Mouse (Mus musculus): ENCODE data around the gene Rassf4. TPM values are rescaled to one million over a fixed set of nuclear protein-coding genes. Genes with fewer than 3 reads are reported as not detected.

Gene Rassf4
- total RNA-seq, 2 experiments from 2014 or later, result 6.9 to 28.1 TPM

DNA sequence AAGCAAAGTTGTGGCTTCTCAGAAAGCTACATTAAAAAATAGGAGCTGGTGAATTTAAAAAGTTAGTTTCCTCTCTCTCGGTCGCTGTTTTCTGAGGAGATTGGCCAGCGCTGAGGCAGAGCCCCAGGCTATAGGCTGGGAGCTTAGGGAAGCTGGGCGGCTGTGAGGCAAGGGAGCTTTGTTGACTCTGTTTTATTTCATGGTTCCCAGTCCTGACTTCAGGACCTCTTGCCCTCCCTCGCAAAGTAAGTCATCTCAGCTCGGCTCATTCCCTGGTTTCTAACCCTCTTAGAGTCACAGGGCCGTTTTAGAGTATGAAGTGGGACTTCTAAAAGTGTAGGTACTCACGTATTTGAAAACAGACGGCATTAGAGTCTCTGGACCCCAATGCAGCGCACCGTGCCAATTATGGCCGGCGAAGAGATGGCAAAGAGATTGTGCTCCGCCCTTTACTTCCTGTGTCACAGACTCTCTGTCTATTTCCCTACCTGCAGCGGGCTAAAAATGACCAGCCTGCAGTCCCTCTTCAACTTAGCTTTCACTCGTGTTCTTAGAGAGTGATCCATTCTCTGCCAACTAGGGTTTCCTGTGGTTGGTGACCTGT, 633 bp upstream of the Rassf4 start:
- no peak for ATAC-seq (replicated peaks; ENCODE audit: low FRiP score, poor library complexity, severe bottlenecking)

- no peak for ATAC-seq (replicated peaks; ENCODE audit: low FRiP score, poor library complexity, severe bottlenecking)
Measured at GRCm38 (mm10) chr6:116672349-116672748, 1.4 kb downstream of the Rassf4 start.

- no peak for ATAC-seq (replicated peaks; ENCODE audit: low FRiP score, poor library complexity, severe bottlenecking)
Measured at GRCm38 (mm10) chr6:116671768-116672167, 2.0 kb downstream of the Rassf4 start.

DNA sequence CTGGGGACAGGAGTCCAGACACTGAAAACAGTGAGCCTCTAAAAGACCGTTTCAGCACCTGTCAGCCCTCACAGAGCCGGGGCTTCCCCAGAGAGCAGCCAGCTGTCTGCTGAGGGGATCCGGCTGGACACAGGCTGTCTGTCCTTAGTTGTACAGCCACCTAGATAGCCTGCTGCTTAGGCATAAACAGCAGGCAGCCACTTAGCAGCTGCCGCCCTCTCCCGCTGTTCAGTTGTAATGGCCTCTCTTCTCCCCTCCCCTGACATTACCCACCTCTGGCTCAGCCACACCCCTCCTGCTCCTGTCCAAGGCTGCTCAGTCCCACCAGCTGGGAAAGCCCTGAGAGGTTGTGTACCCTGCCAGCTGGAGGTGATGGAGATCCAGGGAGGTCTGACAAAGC, 2.7 kb downstream of the Rassf4 start:
- ATAC-seq (replicated peaks; ENCODE audit: low FRiP score, poor library complexity, severe bottlenecking), result no peak

DNA sequence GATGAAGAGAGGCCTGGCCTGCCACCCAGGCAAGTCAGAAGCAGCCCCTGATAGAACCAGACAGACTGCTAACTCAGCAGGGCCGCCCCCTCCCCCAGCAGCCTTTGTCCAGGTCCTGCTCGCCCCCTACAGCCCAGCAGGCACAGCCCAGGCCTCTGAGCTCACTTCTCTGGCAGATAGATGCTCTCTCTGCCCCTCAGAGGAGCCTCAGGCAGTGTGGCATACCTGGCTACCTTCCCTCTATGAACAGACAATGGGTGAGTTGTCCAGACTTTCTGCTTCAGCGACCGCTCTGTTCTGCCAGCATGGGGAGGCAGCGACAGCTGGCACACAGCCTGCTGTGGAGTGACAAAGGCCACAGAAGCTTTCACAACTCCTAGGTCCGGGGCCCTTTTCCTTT, 3.6 kb downstream of the Rassf4 start:
- ATAC-seq (replicated peaks; ENCODE audit: low FRiP score, poor library complexity, severe bottlenecking), result no peak

DNA sequence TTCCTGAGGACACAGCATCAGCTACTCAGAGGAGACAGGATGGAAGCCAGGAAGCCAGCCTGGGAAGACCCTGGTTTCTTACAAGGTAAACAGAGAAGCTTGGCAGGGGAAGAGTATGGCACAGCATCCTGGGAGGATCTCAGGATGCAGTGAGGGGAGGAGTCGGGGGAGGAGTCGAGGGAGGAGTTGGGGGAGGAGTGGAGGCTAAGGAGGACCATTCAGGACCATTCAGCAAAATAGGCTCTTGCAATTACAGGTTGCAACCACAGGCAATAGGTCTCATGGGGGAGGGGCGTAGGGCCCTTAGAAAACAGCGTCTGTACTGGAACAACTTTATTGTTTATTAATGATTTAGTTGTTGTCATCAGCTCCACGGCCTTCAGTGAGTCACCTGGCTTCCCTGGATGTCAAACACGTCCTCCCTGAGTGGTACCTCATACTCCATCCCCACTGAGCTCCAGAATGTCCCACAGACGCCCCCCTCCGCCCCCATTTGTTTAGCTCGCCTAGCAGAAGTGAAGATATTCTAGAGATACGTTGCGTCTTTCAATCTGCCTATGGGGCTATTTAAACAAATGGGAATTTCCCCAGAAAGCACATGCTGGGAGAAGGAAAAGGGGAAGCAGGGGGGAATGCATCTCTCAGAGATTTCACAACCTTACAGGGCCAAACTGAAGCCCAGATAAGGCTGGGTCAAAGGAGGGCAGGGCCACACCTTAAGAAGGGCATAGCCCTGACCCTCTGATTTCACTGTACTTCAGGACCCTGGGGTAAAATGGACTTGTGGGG, 4.9 kb downstream of the Rassf4 start:
- no peak for ATAC-seq (replicated peaks; ENCODE audit: low FRiP score, poor library complexity, severe bottlenecking)

- ATAC-seq (replicated peaks; ENCODE audit: low FRiP score, poor library complexity, severe bottlenecking), result no peak
Measured at GRCm38 (mm10) chr6:116667382-116667781, 6.4 kb downstream of the Rassf4 start.

DNA sequence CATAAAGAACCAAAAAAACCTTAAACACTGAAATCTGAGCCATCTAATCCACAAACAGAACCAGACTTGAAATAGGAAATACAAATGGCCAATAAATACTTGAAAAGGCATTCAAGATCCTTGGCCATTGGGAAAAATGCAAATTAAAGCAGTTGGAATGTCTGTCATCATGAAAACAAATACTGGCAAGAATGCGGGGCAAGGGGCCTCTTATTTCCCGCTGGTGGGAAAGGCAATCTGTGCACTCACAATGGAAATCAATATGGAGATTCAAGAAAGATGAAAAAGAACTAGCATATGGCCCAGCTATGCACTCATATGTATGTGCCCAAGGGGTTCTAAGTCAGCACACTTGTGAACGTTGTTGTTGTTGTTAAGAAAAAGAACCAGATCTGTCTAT, 6.9 kb downstream of the Rassf4 start:
- ATAC-seq (replicated peaks; ENCODE audit: low FRiP score, poor library complexity, severe bottlenecking), result no peak

DNA sequence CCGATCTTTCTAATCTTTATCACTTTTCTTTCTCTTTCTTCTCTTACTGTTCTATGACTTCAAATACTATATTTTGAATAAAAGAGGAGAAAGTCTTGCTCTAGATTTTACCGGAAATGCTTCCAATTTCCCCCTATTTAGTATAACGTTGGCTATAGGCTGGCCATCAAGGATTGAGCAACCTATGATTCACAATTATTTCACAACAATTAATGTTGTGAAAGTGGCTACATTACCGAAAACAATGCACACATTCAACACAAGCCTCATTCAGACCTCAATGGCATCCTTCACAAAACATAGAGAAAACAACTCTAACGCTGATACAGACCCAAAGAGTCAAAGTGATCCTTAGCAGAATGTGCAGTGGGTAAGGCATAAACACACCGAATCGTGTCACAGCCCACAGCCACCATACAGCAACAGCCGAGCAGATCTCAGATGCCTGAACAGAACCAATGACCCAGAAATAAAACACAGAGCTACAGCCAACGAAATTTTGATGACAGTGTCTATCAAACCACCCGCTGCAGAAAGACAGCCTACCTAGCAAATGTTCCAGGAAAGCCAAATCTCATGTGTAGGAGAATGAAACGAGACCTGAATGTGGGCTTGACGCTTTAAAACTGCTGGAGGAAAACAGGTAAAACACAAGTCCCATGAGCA, 7.5 kb downstream of the Rassf4 start:
- no peak for ATAC-seq (replicated peaks; ENCODE audit: low FRiP score, poor library complexity, severe bottlenecking)

DNA sequence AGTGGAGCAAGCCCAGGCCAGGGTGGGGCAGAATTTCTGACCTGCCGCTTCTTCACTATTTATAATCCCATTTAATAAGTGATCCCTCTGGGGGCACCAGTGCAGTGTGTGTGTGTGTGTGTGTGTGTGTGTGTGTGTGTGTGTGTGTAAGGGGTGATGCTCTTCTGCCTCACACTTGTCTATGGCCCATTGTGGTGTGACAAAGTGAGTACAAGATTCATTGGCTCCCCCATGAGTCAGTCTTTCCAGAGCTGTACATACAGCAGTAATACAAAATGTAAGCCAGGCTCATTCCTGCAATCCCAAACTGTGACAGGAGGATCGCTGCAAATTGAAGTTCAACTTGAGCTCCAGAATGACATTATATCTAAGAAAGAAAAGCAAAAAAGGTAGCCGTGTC, 8.9 kb downstream of the Rassf4 start:
- ATAC-seq (replicated peaks; ENCODE audit: low FRiP score, poor library complexity, severe bottlenecking), result no peak

GRCm38 (mm10) chr6:116664031-116664430, 9.7 kb downstream of the Rassf4 start:
- no peak for ATAC-seq (replicated peaks; ENCODE audit: low FRiP score, poor library complexity, severe bottlenecking)

DNA sequence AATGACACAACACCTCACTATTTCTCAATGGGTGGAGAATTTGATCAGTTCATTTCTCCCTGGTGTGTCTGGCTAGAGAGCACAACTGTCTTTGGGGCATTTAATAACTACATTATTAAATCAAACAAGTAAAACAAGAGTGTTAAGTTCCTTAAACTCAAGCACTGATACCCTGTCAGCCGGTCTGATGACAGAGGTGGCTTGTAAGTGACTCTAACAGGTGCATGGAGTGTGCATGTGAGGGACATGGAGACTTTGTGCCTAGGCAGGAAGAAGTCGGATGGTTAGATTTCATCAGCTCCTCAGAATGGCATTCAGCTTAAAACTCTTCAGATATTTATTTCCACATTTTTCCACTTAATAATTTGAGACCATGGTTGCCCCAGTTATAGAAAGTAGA, 10.4 kb downstream of the Rassf4 start:
- no peak for ATAC-seq (replicated peaks; ENCODE audit: low FRiP score, poor library complexity, severe bottlenecking)

DNA sequence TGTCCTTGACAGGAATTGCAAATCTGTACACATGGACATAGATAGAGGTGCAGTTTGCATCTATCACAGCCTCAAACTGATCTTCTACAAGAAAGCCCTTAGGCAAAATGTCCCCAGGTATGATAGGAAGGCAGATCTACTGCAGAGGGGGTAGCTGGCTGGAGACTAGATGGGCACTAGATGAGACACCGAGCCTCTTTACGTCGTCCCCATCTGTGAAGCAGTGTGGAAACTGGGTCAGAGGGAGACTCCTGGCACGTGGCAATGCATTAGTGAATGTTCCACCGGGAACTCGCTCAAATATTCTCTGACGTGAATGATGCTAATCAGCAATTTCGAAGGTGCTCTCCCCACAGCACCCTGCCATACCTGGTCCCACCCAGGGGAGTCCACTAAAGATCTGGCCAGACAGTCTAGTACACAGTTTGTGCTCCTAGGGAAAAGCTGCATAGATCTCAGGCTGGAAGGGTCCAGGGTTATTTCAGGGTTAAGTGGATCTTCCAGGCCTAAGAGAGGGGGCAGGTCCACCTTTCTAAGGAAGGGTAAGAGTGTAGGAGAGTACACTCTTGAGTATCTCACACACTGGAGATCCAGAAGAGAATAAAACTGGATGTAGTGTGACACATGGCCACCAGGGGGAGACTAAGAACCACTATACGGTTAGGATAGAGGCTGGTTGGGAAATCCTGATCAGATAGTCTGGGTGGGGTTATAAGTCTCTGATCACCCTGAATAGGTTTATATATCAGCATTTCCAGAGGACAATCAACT, 19.9 kb downstream of the Rassf4 start:
- ATAC-seq (replicated peaks; ENCODE audit: low FRiP score, poor library complexity, severe bottlenecking), result no peak

DNA sequence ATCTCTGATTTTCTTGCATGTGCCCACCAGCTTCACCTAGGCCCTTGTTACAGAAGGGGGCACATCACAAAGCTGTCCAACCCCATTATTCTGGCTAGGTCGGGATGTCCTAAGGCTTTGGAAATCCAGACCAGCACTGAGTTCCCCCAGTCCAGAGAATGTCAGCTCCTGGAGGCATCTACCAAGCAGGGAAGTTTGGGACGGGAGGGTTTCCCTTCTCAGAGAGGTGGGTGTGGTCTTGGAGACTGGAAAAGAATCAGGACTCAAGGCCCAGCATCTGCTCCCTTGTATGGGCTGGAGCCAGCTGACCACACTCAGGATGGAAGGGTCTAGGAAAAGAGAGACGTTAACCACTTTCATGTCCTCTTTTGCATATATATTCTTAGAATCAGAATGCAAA, 20.6 kb downstream of the Rassf4 start:
- ATAC-seq (replicated peaks; ENCODE audit: low FRiP score, poor library complexity, severe bottlenecking), result no peak

DNA sequence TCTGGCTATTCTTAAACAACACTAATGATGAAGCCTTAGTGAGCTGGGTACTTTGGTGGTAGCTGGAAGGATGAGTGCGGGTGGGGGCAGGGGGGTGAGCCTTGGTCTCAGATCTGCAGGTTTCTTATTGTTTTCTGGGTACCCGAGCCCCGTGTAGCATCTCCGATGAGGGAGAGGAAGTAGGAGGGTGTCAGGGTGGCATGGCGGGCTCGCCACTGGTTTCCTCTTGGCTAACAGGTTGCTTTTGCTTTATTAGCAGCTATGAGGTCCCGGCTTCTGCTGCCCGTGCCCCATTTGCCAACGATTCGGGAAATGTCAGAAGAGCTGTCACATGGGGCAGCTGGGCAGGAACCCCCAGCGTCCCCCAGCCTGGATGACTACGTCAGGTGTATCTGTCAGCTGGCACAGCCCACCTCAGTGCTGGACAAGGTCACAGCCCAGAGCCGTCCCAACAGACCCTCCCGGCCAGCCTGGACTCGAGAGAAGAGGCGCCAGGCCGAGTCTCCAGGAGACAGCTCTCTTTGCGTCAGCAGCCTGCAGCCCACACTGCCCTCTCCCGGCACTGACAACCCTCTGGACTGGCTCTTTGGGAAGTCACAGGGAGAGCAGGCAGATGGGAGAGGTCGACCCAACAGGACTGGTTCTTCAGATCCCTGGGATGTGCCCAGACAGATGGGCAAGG, 22.2 kb downstream of the Rassf4 start:
- no peak for ATAC-seq (replicated peaks; ENCODE audit: low FRiP score, poor library complexity, severe bottlenecking)

DNA sequence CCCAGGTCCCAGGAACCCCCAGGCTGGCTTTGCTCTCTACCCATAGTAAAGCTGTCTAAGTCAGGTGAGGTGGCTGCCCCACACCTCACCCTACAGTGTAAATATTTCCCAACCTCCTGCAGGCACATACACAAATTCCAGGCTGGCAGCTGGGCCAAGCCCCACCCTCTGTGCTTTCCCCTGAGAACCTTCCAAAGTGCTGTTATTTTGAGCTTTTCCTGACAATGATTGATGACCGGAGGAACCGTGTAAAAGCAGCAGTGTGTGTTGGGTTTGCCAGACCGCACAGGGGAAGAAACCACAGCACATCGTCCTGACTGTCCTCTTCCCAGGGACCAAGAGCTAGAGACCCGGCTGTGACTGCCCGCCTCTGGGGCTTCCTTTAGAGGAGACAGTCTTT, 23.3 kb downstream of the Rassf4 start, which contains the start of gene Depp1:
TSS of gene Depp1 (plus strand) at position 204 of the 400 bp plus-strand sequence.
- ATAC-seq (replicated peaks; ENCODE audit: low FRiP score, poor library complexity, severe bottlenecking), result no peak

GRCm38 (mm10) chr6:116649811-116650210, 23.9 kb downstream of the Rassf4 start:
- no peak for ATAC-seq (replicated peaks; ENCODE audit: low FRiP score, poor library complexity, severe bottlenecking)

GRCm38 (mm10) chr6:116647763-116648162, 26.0 kb downstream of the Rassf4 start:
- no peak for ATAC-seq (replicated peaks; ENCODE audit: low FRiP score, poor library complexity, severe bottlenecking)

- no peak for ATAC-seq (replicated peaks; ENCODE audit: low FRiP score, poor library complexity, severe bottlenecking)
Measured at GRCm38 (mm10) chr6:116644335-116644734, 29.4 kb downstream of the Rassf4 start.

- ATAC-seq (replicated peaks; ENCODE audit: low FRiP score, poor library complexity, severe bottlenecking), result no peak
Measured at GRCm38 (mm10) chr6:116643881-116644280, 29.9 kb downstream of the Rassf4 start.
